Mouse (Mus musculus): ENCODE measurements around the gene Prtg. TPM values are rescaled to one million over a fixed set of nuclear protein-coding genes. Genes with fewer than 3 reads are reported as not detected.

Prtg gene
- polyA plus RNA-seq, 1 experiment from 2014 or later, result 1.1 TPM

DNA sequence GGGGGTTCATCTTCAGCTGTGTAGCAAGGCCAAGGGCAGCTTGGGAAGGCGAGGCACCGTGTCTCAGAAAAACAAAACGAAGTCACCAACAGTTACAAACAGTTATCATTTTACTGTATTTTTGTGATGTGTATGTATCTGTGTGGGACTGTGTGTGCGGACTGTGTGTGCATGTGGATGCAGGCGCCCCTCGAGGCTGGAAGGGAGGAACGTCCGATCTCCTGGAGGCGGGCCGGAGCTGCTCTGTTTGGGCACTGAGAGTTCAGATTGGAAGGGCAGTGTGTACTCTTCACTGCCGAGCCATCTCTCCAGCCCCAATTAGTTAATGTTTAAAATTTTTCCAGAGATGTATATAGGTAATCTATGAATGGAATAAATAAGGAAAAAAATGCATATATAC, 55.5 kb downstream of the Prtg start:
- 83% methylated on average over 11 of the region's 11 CpGs for WGBS
- no peaks in the 10 kb centered on the region for H3K27me3 ChIP-seq (ENCODE audit: control insufficient read depth, insufficient read depth, low read length)
- no peak overlapping the region for H3K27ac ChIP-seq (replicated peaks in 1 of 2; ENCODE audit: control insufficient read depth in 1 of 2, insufficient read depth in 1 of 2, low read depth in 2 of 2, low read length in 2 of 2)
- peaks cover 8% of the 10 kb centered on the region for H3K36me3 ChIP-seq (ENCODE audit: control insufficient read depth, insufficient read depth, low read length)
- no peaks in the 10 kb centered on the region for H3K9me3 ChIP-seq (ENCODE audit: control insufficient read depth, low read length)
- ATAC-seq (ENCODE audit: insufficient number of reproducible peaks, insufficient read depth, low FRiP score, low read depth), result no peak
- no peak overlapping the region for H3K4me2 ChIP-seq (ENCODE audit: low read length)
- no peaks in the 10 kb centered on the region for H3K4me1 ChIP-seq (ENCODE audit: control insufficient read depth in 2 of 2, insufficient read depth in 2 of 2, low read length in 2 of 2)
- H3K4me3 ChIP-seq (ENCODE audit: control insufficient read depth in 1 of 2, insufficient read depth in 1 of 2, low read depth in 1 of 2, low read length in 2 of 2), result no peak overlapping the region
- H3K9ac ChIP-seq (ENCODE audit: low read length), result no peak overlapping the region

DNA sequence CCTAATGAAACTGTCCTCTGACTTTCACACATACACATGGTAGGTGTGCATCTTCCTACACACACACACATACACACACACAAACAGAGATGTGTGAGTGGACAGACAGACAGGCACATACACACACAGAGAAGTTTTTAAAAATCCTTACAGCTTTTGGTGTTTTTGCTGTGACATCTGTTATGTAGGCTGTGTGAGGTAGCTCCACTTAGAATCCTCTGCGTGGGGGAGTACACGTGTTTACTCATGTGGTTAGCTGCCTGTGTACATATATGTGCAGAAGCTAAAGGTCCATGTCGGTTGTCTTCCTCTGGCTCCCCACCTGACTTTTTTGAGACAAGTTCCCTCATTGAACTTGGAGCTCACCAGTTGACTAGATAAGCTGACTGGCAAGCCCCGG, 56.3 kb downstream of the Prtg start:
- no peak overlapping the region for H3K4me3 ChIP-seq (ENCODE audit: control insufficient read depth in 1 of 2, insufficient read depth in 1 of 2, low read depth in 1 of 2, low read length in 2 of 2)
- no peaks in the 10 kb centered on the region for H3K4me1 ChIP-seq (ENCODE audit: control insufficient read depth in 2 of 2, insufficient read depth in 2 of 2, low read length in 2 of 2)
- H3K27me3 ChIP-seq (ENCODE audit: control insufficient read depth, insufficient read depth, low read length), result no peaks in the 10 kb centered on the region
- H3K4me2 ChIP-seq (ENCODE audit: low read length), result no peak overlapping the region
- H3K9me3 ChIP-seq (ENCODE audit: control insufficient read depth, low read length), result no peaks in the 10 kb centered on the region
- no peak overlapping the region for H3K9ac ChIP-seq (ENCODE audit: low read length)
- H3K27ac ChIP-seq (replicated peaks in 1 of 2; ENCODE audit: control insufficient read depth in 1 of 2, insufficient read depth in 1 of 2, low read depth in 2 of 2, low read length in 2 of 2), result no peak overlapping the region
- H3K36me3 ChIP-seq (ENCODE audit: control insufficient read depth, insufficient read depth, low read length), result peaks cover 8% of the 10 kb centered on the region
- no peak for ATAC-seq (ENCODE audit: insufficient number of reproducible peaks, insufficient read depth, low FRiP score, low read depth)
- 88% methylated on average over 4 of the region's 4 CpGs for WGBS

DNA sequence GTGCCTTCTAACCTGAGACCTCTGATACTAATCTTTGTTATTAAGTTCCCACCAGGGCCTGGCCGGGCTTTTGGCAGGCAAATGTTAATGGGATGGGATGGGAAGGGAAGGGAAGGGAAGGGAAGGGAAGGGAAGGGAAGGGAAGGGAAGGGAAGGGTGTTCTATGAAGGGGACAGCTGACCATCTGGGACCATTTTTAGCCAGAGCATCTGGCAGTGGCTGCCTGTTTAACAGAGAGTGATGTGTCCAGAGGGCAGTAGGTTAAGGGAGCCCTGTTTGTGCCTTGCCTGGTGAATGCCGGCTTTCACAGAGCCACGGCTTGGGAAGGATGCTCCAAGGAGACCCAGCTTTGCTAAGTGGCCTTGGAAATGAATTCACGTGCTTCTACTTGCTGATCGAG, 57.1 kb downstream of the Prtg start:
- Histone ChIP-seq H3K4me3 (ENCODE audit: control insufficient read depth in 1 of 2, insufficient read depth in 1 of 2, low read depth in 1 of 2, low read length in 2 of 2) (no peak overlapping the region), H3K27me3 (ENCODE audit: control insufficient read depth, insufficient read depth, low read length) (no peaks in the 10 kb centered on the region), H3K9ac (ENCODE audit: low read length) (no peak overlapping the region), H3K9me3 (ENCODE audit: control insufficient read depth, low read length) (no peaks in the 10 kb centered on the region), H3K36me3 (ENCODE audit: control insufficient read depth, insufficient read depth, low read length) (peaks cover 5% of the 10 kb centered on the region), H3K27ac (replicated peaks in 1 of 2; ENCODE audit: control insufficient read depth in 1 of 2, insufficient read depth in 1 of 2, low read depth in 2 of 2, low read length in 2 of 2) (no peak overlapping the region), H3K4me2 (ENCODE audit: low read length) (no peak overlapping the region), H3K4me1 (ENCODE audit: control insufficient read depth in 2 of 2, insufficient read depth in 2 of 2, low read length in 2 of 2) (peaks cover 0 to 7% of the 10 kb centered on the region in 2 experiments; a peak in 2 of 4 replicates)
- ATAC-seq (ENCODE audit: insufficient number of reproducible peaks, insufficient read depth, low FRiP score, low read depth), result no peak
- WGBS, result 85% methylated on average over 5 of the region's 5 CpGs

DNA sequence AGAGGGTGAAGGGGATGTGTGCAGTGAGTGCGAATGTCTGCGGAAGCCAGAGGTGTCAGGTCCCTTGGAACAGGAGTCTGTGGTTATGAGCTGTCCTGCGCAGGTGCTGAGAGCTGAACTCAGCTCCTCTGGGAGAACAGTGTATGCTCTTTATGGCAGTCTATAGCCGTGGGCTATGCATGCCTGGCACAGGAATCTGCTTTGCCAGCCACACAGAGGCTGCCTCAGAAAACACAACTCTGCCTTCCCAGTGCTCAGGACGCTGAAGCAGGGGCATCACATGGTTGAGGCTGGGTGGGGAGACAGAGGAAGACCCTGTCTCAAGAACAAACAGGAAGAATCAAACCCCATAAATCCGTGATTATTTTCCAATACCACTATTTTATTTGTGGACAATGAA, 60.8 kb downstream of the Prtg start:
- WGBS, result 86% methylated on average over 6 of the region's 6 CpGs
- H3K9ac ChIP-seq (ENCODE audit: low read length), result no peak overlapping the region
- H3K4me1 ChIP-seq (ENCODE audit: control insufficient read depth in 2 of 2, insufficient read depth in 2 of 2, low read length in 2 of 2), result peaks cover 6 to 23% of the 10 kb centered on the region in 2 experiments
- 0 out of 2 replicates have a peak, but pooled peaks have one; percentile 26 for ATAC-seq (ENCODE audit: insufficient number of reproducible peaks, insufficient read depth, low FRiP score, low read depth)
- H3K27me3 ChIP-seq (ENCODE audit: control insufficient read depth, insufficient read depth, low read length), result no peaks in the 10 kb centered on the region
- no peak overlapping the region for H3K4me2 ChIP-seq (ENCODE audit: low read length)
- no peak overlapping the region for H3K4me3 ChIP-seq (ENCODE audit: control insufficient read depth in 1 of 2, insufficient read depth in 1 of 2, low read depth in 1 of 2, low read length in 2 of 2)
- no peak overlapping the region for H3K27ac ChIP-seq (replicated peaks in 1 of 2; ENCODE audit: control insufficient read depth in 1 of 2, insufficient read depth in 1 of 2, low read depth in 2 of 2, low read length in 2 of 2)
- no peaks in the 10 kb centered on the region for H3K36me3 ChIP-seq (ENCODE audit: control insufficient read depth, insufficient read depth, low read length)
- no peaks in the 10 kb centered on the region for H3K9me3 ChIP-seq (ENCODE audit: control insufficient read depth, low read length)

DNA sequence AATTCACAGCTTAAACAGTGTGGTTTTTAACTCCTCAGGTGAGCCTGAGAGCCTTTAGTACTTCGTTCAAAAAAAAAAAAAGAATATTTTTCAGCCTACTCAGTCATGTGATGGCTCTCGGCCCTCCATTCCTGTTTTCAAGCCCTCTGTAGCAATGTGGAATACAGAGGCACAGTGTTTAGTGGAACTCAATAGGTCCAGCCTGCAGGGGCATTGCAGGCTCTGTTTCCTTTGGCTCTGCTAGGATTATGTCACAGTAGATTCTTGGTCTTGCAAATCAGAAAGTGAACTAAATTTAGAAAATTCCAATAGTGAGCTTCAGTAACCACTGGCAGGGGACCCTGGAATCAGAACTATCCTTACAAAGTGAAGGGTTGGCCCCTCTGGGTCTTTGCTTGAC, 62.1 kb downstream of the Prtg start:
- WGBS, result 47% methylated on average over 2 of the region's 2 CpGs
- Histone ChIP-seq H3K36me3 (ENCODE audit: control insufficient read depth, insufficient read depth, low read length) (no peaks in the 10 kb centered on the region), H3K4me2 (ENCODE audit: low read length) (peak overlapping the region; percentile 7; the same call in 1 of the 2 replicates), H3K4me1 (ENCODE audit: control insufficient read depth in 2 of 2, insufficient read depth in 2 of 2, low read length in 2 of 2) (peaks cover 8 to 27% of the 10 kb centered on the region in 2 experiments), H3K27ac (replicated peaks in 1 of 2; ENCODE audit: control insufficient read depth in 1 of 2, insufficient read depth in 1 of 2, low read depth in 2 of 2, low read length in 2 of 2) (peak overlapping the region; percentile 10 to 45; a peak in 3 of 4 replicates), H3K9ac (ENCODE audit: low read length) (no peak overlapping the region; the same call in 1 of the 2 replicates), H3K27me3 (ENCODE audit: control insufficient read depth, insufficient read depth, low read length) (no peaks in the 10 kb centered on the region), H3K4me3 (ENCODE audit: control insufficient read depth in 1 of 2, insufficient read depth in 1 of 2, low read depth in 1 of 2, low read length in 2 of 2) (no peak overlapping the region), H3K9me3 (ENCODE audit: control insufficient read depth, low read length) (no peaks in the 10 kb centered on the region)
- no peak for ATAC-seq (ENCODE audit: insufficient number of reproducible peaks, insufficient read depth, low FRiP score, low read depth)

DNA sequence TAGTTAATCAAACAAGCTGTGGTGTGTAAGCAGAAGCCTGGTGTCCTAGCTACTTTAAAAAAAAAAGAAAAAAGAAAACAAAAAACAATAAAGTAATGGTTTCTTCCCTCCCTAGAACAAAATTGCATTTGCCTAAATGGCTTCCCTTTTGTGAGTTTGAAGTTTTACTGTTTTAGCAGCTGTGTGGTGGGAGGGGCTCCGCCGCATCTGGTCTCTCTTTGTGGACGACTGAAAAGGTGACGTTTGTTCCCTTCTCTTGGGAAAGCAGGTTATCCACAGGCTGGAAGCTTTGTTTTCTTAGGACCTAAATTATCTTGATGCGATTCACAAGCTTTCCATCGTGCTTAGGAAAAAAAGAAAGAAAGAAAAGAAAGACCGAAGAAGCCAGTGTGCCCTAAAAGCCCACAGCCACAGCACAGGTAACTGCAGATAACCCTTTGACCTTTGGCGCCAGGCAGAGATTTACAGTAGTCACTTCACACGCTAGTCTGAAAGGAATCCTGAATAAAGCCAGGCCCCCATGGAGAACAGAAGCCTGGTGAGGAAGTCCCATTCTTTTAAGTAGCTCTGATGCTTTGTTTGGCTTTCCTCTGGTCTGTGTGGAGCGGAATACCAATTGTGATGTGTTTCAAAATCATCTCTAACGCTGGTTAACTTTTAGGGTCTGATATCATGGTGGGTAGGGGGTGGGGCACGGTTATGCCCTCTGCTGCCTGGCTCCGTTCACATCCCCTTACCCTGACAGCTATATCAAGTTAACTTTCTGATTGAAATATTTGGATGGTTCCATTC, 65.0 kb downstream of the Prtg start:
- H3K36me3 ChIP-seq (ENCODE audit: control insufficient read depth, insufficient read depth, low read length), result no peaks in the 10 kb centered on the region
- WGBS, result 16% methylated on average over 13 of the region's 13 CpGs
- H3K27ac ChIP-seq (replicated peaks in 1 of 2; ENCODE audit: control insufficient read depth in 1 of 2, insufficient read depth in 1 of 2, low read depth in 2 of 2, low read length in 2 of 2), result peak overlapping the region; percentile 36 to 66
- peak overlapping the region; percentile 46 for H3K4me2 ChIP-seq (ENCODE audit: low read length)
- H3K4me3 ChIP-seq (ENCODE audit: control insufficient read depth in 1 of 2, insufficient read depth in 1 of 2, low read depth in 1 of 2, low read length in 2 of 2), result peak overlapping the region in 1 of 2 experiments; percentile 14; a peak in 1 of 4 replicates
- H3K9me3 ChIP-seq (ENCODE audit: control insufficient read depth, low read length), result no peaks in the 10 kb centered on the region
- peak overlapping the region; percentile 28; the same call in 1 of the 2 replicates for H3K9ac ChIP-seq (ENCODE audit: low read length)
- no peak for ATAC-seq (ENCODE audit: insufficient number of reproducible peaks, insufficient read depth, low FRiP score, low read depth)
- peaks cover 8 to 27% of the 10 kb centered on the region in 2 experiments for H3K4me1 ChIP-seq (ENCODE audit: control insufficient read depth in 2 of 2, insufficient read depth in 2 of 2, low read length in 2 of 2)
- H3K27me3 ChIP-seq (ENCODE audit: control insufficient read depth, insufficient read depth, low read length), result no peaks in the 10 kb centered on the region

DNA sequence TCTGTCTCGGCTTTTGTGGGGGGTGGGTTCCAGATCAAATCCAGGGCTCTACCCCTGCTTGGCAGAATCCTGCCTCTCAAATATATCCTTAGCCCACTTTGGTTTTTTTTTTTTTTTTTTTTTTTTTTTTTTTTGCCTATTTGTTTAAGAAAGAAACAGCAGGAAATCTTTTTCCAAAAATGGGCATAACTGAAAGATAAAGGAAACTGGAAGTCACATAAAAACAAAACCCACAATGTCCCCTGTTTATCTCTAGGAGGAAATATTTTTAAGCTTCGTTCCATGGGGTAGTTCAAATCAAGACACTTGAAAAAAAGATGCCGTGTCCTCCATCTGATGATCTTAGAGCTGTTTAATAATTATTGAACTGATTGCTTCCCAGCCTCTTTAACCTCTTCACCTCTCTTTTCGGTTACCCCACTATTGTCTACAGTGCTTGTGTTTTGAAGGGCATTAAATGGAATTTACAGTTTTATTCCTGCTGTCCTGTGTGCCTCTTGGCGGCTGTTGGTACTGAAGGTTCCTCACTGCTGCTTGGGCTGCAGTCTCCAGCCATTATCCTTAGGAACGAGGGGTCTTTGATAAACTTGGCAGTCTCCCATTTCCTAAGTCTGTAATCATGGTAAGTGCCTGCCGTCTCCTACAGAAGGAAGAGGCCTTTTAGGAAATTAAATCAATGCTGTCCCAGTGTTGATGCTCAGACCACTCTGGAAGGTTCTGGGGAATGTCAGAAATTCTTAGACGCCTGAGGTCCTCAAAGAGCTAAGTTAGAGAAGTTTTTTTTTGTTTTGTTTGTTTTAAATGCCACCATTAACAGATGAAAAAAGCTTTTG, 65.8 kb downstream of the Prtg start:
- Histone ChIP-seq H3K9ac (ENCODE audit: low read length) (no peak overlapping the region), H3K4me2 (ENCODE audit: low read length) (peak overlapping the region; percentile 46), H3K27me3 (ENCODE audit: control insufficient read depth, insufficient read depth, low read length) (no peaks in the 10 kb centered on the region), H3K9me3 (ENCODE audit: control insufficient read depth, low read length) (no peaks in the 10 kb centered on the region), H3K4me3 (ENCODE audit: control insufficient read depth in 1 of 2, insufficient read depth in 1 of 2, low read depth in 1 of 2, low read length in 2 of 2) (no peak overlapping the region), H3K27ac (replicated peaks in 1 of 2; ENCODE audit: control insufficient read depth in 1 of 2, insufficient read depth in 1 of 2, low read depth in 2 of 2, low read length in 2 of 2) (peak overlapping the region; percentile 45 to 69; a peak in 3 of 4 replicates), H3K4me1 (ENCODE audit: control insufficient read depth in 2 of 2, insufficient read depth in 2 of 2, low read length in 2 of 2) (peaks cover 8 to 27% of the 10 kb centered on the region in 2 experiments), H3K36me3 (ENCODE audit: control insufficient read depth, insufficient read depth, low read length) (no peaks in the 10 kb centered on the region)
- no peak for ATAC-seq (ENCODE audit: insufficient number of reproducible peaks, insufficient read depth, low FRiP score, low read depth)
- 39% methylated on average over 8 of the region's 8 CpGs for WGBS
